Mouse (Mus musculus): Measurements from ENCODE around the gene Gm21992.

The Gm21992 gene

DNA sequence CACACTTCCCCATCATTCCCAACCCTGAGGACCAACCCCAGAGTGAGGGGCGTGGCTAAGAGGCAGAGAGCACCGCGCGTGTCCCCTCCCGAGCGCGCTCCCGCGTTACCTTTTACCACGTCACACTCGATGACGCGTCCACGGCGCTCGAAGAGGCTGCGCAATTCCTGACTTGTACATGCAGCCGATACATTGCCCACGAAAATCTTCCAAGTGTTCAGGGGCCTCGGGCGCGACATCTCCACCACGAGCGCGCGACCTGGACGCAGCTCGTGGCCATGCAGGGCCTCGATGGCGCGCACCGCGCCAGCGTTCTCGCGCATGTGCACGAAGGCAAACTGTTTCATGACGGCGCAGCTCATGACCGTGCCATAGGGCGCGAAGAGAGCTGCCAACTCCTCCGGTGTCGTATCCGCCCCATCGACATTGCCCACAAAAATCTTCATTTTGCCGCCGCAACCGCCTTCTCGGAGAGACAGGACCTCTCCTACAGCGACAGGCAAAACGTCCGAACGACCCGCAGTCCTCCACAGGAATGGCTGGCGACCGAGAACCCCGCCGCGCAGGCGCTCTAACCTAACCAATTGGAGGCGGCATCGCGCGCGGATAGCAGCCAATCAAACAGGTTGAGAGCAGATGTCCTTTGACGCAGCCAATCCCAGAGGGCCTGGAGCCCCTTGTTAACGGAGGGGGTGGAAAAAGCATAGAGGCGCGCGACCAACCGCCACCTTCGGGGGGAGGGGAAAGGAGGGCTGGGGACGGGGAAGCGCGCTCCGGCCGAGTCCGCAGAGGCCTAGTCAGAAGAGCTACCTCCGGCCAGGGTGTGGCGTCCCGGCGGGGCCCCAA, at the start of gene Gm21992, which contains the start of gene Rbm14:
Gm21992 (minus strand) TSS at position 550 of the 846 bp plus-strand sequence.
Rbm14 (minus strand) TSS at position 572 of the 846 bp plus-strand sequence.
- in situ Hi-C loops (cut with MboI; ENCODE audit: unreplicated experiment in 2 of 2), result no loop called here

DNA sequence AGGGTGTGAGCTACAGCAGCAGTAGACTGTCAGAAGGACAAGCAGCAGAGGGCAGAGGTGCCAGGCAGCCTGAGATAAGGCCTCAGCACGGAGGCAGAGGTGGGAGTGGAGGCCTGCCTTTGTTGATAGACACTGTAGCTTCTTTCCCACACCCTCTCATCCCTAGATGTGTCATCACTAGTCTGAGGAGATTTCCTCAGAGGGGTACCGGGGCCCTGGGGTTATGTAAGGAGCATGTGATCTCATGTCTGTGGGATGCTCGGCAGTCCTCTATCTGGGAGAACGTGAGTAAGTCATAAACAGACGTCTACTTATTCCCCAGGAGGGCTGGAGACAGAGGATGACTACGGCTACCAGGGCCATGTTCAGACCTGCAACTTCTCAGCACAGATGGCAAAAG, 47.7 kb upstream of the Gm21992 start:
- in situ Hi-C loops (cut with MboI; ENCODE audit: unreplicated experiment in 2 of 2), result no loop called here

DNA sequence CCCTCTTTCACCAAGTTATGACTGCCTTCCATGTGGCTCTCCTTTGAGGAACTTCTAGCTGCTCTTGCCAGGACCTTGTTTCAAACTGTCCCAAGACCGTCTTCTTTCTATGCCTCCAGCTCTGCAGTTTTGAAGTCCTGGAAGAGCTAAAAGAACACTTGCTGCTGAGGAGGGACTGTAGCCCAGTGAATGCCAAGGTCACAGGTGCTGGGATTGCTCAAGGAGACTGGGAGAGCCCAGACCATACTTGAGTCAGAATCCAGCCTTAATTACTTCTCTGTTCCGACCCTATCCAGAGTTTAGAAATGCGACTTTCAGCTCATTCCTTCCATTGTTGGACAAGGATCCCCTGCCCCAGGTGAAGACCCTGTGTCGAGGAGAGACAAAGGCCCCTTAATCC, 44.5 kb upstream of the Gm21992 start:
- in situ Hi-C loops (cut with MboI; ENCODE audit: unreplicated experiment in 2 of 2), result no loop called here

DNA sequence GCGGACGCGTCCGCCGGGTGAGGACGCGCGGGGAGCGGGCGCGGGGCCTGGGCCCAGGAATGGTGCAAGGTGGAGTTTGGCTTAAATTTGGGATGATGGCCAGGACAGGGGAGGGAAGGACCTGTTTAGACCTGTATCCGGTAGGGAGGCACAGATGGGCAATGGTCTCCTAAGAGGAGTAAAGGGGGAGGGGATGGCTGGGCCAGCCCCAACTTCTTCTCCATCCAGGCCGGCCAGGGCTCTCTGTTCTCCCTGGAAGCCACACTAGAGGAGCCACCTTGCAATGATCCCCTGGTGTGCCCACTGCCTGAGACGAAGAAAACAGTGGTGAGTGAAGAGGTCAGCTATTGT, 44.0 kb upstream of the Gm21992 start:
- in situ Hi-C loops (cut with MboI; ENCODE audit: unreplicated experiment in 2 of 2), result no loop called here

DNA sequence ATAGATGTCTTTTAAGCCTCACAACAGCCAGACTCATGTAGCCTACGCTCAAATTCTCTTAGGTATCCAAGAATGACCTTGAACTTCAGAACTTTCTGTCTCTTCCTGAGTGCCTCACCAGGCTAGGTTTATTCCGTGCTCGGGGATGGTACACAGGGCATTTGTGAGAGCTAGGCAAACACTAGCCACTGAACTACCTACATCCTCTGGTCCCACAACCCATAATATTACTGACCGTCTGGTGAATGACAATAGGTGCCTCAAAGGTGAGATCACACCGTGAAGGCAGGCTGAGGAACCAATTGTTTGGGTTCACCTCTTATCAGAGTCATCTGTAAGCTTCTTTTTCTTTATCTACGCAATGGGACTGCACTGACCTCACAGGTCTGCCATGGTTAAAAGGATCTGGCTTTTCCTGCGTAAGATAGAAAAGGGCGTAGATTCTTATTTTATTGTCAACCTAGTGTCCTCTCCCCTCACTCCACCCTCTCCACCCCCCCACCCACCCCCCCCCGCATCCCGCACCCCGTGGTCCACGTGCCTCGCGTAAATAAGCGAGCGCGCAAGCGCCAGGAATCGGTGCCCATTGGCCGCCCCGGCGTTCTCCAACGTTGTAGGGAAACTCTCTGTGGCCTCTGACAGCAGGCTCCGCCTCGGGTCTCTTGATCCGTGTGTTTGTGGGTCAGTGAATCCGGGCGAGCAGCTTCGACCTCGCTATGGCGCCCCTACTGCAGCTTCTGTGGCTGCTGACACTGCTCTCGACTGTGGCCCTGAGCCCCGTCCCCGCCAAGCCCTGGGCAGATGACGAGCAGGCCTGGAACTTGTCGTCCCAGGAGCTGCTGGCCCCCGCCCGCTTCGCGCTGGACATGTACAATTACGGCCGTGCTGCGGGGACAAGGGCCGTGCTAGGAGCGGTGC, 43.4 kb upstream of the Gm21992 start, which contains the start of gene Ctsf:
Ctsf (plus strand) TSS at position 579 of the 918 bp plus-strand sequence.
- in situ Hi-C loops (cut with MboI; ENCODE audit: unreplicated experiment in 2 of 2), result no loop called here

DNA sequence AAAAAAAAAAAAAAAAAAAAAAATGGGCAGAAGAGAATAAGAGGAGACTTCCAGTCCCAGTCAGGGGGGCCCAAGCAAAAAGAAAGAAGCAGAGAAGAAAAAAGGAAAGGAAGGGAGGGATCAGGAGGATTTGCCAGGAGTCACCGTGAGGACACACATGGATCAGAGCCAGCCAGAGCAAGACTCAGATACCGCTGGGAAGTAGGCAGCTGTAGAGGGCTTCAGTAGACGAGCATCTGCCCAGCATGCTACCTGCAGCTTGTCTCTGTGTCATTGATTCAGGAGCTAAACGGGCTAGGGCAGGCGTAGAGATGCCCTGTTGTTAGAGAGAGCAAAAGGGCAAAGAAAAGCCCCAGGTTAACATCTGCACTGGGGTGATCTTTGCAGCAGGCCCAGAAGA, 38.9 kb upstream of the Gm21992 start:
- in situ Hi-C loops (cut with MboI; ENCODE audit: unreplicated experiment in 2 of 2), result no loop called here

- in situ Hi-C loops (cut with MboI; ENCODE audit: unreplicated experiment in 2 of 2), result loop anchor here in 1 of 2 experiments (10.0 kb wide), 1 partner anchor 215 kb away; no protein-coding TSS in a partner anchor
Observed at GRCm38 (mm10) chr19:4849800-4850199, 38.4 kb upstream of the Gm21992 start.

DNA sequence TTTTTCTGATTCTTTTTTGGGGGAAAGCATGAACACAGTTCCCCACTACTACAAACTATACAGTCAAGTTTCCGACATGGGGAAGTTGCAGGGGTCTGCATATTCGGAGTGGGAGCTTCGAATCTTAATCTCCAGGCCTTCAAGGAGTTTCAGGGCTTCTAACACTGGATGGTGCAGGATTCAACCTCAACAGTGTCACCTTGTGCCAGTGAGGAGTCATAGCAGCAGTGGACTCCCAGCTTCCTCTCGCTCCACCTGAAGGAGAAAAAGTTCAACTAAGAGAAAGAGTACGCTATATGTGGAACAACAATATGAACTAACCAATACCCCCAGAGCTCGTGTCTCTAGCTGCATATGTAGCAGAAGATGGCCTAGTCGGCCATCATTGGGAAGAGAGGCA, 36.1 kb upstream of the Gm21992 start:
- in situ Hi-C loops (cut with MboI; ENCODE audit: unreplicated experiment in 2 of 2), result loop anchor here in 1 of 2 experiments (10.0 kb wide), 1 partner anchor 213 kb away; no protein-coding TSS in a partner anchor

DNA sequence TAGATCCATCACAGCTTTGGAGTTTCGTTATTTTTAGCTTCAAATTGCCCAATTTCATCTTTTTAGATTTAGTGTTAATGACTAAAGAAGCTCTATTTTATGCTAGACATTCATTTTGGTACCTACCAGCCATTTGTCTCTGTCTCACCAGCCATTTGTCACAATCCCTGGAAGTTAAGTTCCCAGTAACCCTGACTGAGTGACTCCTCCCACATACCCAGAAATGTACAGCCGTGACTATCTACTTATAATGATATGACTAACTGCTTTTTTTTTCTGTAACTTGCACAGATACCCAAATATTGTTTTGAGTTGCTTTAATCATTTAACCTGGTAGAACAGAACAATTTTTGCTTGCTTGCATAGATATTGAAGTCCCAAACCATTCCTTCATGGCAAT, 34.4 kb upstream of the Gm21992 start:
- in situ Hi-C loops (cut with MboI; ENCODE audit: unreplicated experiment in 2 of 2), result loop anchor here in 1 of 2 experiments (10.0 kb wide), 1 partner anchor 211 kb away; no protein-coding TSS in a partner anchor

DNA sequence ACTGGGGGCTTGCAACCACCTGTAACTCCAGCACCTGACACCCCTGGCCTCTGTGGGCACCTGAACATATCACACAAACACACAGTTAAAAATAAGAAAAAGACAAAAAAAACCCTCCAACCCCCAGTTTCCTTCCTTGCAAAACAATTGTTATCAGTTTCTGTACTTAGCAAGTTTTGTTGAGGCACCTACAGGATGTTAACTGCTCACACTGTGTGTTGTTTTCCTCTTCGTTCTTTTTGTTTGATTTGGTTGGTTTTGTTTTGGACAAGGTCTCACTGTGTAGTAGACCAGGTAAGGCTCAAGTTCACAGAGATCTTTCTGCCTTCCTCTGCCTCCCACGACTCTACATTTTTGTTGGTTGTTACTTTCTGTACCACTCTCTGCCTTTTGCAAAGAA, 31.2 kb upstream of the Gm21992 start:
- in situ Hi-C loops (cut with MboI; ENCODE audit: unreplicated experiment in 2 of 2), result loop anchor here in 1 of 2 experiments (10.0 kb wide), 1 partner anchor 208 kb away; no protein-coding TSS in a partner anchor

DNA sequence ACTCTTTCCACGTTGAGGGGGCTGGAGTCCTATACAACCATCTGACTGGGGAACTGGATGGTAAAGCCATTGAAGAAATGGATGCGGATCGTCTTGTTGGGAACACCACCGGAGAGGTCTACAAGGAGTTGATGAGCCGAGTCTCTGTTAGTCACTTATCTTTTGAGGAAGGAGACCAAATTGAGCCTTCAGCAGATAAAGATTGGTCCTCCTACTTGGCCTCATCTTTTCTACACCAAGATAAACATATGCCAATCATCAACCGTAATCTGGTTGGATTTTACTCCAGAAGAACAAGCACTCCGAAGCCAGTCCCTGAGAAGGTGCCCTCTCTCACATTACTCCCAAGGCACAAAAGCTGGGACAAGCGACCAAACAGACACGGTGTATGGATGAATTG, 29.4 kb upstream of the Gm21992 start:
- in situ Hi-C loops (cut with MboI; ENCODE audit: unreplicated experiment in 2 of 2), result loop anchor here in 1 of 2 experiments (10.0 kb wide), 1 partner anchor 206 kb away; no protein-coding TSS in a partner anchor

DNA sequence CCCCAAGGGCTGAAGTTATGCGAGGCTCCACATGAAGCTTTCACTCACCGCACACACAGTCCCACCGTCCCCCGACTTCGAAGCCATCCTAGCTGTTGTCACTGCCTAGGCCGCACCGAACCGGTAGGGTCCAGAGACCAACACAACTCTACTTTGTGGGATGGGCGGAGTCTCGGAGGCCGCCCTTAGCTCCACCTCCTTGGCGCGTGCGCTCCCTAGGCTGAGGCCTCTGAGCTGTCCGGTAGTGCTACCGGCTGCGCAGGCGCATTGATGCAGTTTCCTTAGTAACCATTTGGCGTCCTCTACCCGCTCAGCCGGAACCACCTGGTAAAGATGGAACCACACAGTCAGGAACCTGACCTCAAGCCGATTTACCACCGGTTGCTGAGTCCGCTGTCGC, 27.7 kb upstream of the Gm21992 start, which contains the start of the genes Ccs and Ccdc87:
Ccs (minus strand) TSS at position 184 of the 400 bp plus-strand sequence.
Ccdc87 (plus strand) TSS at position 218 of the 400 bp plus-strand sequence.
- in situ Hi-C loops (cut with MboI; ENCODE audit: unreplicated experiment in 2 of 2), result no loop called here

DNA sequence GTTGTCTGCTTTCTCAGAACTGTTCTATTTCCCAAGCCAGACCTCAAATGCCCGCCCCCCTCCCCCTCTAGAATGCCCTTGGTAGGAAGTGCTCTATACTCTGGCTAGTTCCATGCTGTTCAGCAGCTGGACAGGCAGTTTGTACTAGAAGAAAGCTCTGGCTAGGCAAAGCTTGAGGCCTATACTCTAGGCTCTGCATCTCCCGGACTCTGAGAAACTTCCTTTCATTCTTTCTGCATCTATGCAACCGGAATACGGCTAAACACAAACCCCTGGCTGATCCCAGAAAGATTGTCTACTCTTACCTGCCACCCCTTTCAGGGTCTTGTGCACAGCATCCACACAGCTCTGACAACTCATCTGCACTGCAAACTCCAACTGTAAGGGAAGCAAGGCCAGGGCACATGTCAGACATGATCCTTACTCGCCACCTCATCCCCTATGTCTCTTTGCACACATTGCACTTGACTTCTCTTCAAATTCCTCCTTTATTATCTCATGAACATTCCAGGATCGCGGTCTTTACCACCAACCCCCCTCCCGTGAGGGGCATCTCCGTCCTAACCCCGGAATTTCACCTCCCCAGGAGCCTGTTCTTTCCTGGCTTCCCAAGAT, 27.2 kb upstream of the Gm21992 start:
- in situ Hi-C loops (cut with MboI; ENCODE audit: unreplicated experiment in 2 of 2), result no loop called here

DNA sequence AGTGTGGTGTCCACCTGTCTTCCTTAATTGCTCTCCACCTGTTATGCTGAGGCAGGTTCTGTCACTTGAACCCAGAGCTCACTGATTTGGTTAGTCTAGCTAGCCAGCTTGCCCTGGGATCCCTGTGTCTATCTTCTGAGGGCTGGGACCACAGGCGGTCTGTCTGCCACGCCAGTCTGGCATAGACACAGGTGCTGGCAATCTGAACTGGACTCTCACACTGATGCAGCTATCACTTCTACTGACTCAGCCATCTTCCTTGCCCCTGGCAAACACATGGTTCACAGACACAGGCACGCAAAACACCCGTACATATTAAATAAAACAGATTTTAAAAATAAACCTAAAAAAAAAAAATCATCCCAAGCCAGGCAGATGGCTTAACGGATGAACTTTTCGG, 25.6 kb upstream of the Gm21992 start:
- in situ Hi-C loops (cut with MboI; ENCODE audit: unreplicated experiment in 2 of 2), result no loop called here

DNA sequence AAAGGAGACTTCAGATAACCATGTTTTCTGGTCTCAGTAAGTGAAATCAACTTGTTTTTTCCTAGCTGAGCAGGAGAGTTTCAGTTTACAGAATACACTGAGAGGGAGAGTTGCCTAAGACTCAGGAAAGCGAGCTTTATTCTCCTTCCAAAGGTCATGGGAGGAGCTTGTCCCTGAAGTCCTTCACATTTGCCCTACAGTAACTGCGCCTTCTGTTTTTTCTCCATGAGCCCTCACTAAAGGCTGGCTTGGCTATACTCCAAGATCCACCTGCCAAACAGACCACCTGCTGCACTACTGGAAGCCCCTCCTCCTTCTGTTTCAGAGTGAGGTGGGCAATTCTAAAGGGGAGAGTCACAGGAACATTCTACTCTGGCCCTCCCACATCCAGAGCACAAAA, 24.7 kb upstream of the Gm21992 start:
- in situ Hi-C loops (cut with MboI; ENCODE audit: unreplicated experiment in 2 of 2), result no loop called here

GRCm38 (mm10) chr19:4833977-4834376, 22.6 kb upstream of the Gm21992 start:
- in situ Hi-C loops (cut with MboI; ENCODE audit: unreplicated experiment in 2 of 2), result no loop called here

DNA sequence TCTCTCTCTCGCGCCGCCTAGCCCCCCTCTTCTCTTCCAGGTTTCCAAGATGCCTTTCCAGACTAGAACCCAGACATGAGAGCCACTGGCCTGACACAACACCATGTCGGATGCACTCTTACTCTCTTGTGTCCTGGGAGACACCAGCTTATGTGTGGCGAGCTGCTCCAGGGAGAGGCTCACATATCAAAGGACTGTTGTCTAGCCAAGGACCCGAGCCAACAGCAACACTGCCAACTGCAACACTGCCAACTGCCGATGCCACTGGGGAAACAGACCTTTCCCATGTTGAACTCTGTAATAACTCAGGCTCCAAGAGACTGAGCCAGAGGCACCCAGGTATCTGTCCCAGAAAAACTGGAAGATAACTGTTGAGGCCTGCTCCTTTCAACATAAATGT, 17.7 kb upstream of the Gm21992 start:
- in situ Hi-C loops (cut with MboI; ENCODE audit: unreplicated experiment in 2 of 2), result no loop called here

- in situ Hi-C loops (cut with MboI; ENCODE audit: unreplicated experiment in 2 of 2), result no loop called here
Observed at GRCm38 (mm10) chr19:4828444-4829114, 17.2 kb upstream of the Gm21992 start.

DNA sequence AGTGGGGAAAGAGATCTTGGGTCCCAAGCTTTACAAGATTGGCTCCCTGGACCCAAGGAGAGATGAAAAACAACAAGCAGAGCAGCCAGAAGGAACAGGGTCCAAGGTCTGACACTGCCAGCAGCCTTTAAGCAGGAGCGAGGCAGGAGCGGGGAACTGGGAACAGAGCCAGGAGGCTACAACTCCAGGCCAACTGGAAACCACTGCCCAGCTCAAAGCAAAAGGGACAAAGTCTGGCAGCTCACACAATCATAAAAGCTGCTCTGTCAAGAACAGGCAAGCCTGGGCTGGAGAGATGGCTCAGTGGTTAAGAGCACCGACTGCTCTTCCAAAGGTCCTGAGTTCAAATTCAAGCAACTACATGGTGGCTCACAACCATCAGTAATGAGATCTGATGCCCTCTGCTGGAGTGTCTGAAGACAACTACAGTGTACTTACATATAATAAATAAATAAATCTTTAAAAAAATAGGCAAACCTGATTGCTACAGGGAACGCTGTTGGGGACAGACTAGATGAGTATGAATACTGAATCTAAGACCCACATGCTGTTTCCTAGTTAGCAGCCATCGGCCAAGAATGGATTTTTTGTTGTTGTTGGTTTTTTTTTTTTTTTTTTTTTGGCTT, 9.4 kb upstream of the Gm21992 start:
- in situ Hi-C loops (cut with MboI; ENCODE audit: unreplicated experiment in 2 of 2), result no loop called here
